Mouse (Mus musculus) heart, embryonic 13.5 days (tissue): Measurements from ENCODE around the gene Chd9. TPM values are rescaled to one million over a fixed set of nuclear protein-coding genes. Genes with fewer than 3 reads are reported as not detected.

Experiments
- ATAC-seq: fragments of 200-750 bp; cut with Nextera tagmentation; 2 replicates; pipeline ENCODE4 v1.8.0; 2017; ENCODE audit warnings: moderate TSS enrichment; ENCODE audit not compliant: insufficient number of reproducible peaks, low FRiP score, low TSS enrichment; ENCODE audit errors: extremely low read depth
- H3K27ac ChIP-seq: fragments of 300-500 bp; sonication (generic); replicated peaks from 2 replicates; pipeline ENCODE4 v1.5.1; 2015; ENCODE audit warnings: moderate library complexity, mild to moderate bottlenecking, inconsistent platforms
- H3K27me3 ChIP-seq: fragments of 300-500 bp; sonication (generic); replicated peaks from 2 replicates; pipeline ENCODE4 v1.6.1; 2015; ENCODE audit warnings: mild to moderate bottlenecking, inconsistent platforms
- H3K36me3 ChIP-seq: fragments of 300-500 bp; sonication (generic); 2 replicates; pipeline ENCODE4 v1.6.1; 2015; ENCODE audit warnings: mild to moderate bottlenecking, inconsistent platforms
- H3K4me1 ChIP-seq: fragments of 300-500 bp; sonication (generic); 2 replicates; pipeline ENCODE4 v1.6.1; 2015; ENCODE audit warnings: inconsistent platforms
- H3K4me2 ChIP-seq: fragments of 300-500 bp; sonication (generic); 2 replicates; pipeline ENCODE4 v1.6.1; 2015; ENCODE audit warnings: inconsistent platforms, mild to moderate bottlenecking, moderate library complexity
- H3K4me3 ChIP-seq: fragments of 300-500 bp; sonication (generic); 2 replicates; pipeline ENCODE4 v1.5.1; 2015; ENCODE audit warnings: moderate library complexity, mild to moderate bottlenecking, inconsistent platforms
- H3K9ac ChIP-seq: fragments of 300-500 bp; sonication (generic); 2 replicates; pipeline ENCODE4 v1.6.1; 2015; ENCODE audit warnings: inconsistent platforms, mild to moderate bottlenecking, moderate library complexity
- H3K9me3 ChIP-seq: fragments of 300-500 bp; sonication (generic); 2 replicates; pipeline ENCODE4 v1.6.1; 2016; ENCODE audit warnings: inconsistent platforms
- WGBS: fragments of 180-500 bp; shearing (Covaris S2); methylation state at CpG from one replicate; pipeline ENCODE4 v1.1.7; 2015; ENCODE audit warnings: mixed read lengths; 5-methylcytosine and 5-hydroxymethylcytosine counted together
- polyA plus RNA-seq: library from polyadenylated mRNA; unstranded; fragments of >200 nt; fragmentation: Nextera tagmentation; extraction: Ambion mirVana; gene quantifications from 2 replicates; pipeline ENCODE4 v1.2.1, GENCODE M21; 2015

Gene Chd9
- polyA plus RNA-seq, result 42.3 and 45.0 TPM in 2 replicates

DNA sequence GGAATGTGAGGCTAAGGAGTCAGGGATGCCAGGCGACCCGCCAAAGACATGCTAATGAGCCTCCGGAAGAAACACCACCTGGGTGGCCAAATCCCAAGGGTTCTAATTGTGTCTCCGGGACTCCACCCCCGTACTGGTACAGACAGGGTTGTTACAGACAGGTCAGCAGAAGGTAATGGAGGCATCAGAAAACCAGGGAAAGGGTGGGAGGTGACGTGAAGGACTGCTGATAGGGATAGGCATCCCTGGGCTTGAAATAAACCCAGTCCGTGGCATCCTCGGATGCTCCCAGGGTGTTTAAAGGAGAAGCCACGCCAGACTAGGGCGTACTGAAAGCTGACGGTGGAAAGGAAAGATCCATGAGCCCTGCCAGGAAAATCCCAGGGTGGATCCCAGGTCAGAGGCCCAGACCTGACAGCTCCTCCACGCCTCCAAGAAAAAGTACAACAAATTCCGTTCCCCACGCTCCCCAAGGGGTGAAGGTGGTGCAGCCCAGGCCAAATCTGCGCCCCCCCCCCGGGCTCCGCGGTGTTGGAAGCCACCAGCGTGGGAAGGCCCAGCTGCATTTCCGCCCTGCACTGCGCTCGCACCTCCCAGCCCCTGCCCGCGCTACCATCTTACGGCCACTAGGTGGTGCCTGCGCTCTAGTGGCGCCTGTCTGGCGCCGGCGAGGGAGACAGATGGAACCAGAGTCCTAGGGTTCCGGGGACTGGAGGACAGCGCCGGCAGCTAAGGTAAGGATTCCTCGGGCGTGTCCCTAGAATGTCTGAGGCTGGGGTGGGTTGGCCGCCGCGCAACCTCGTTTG, at the start of gene Chd9:
Chd9 (plus strand) TSS at position 172 of the 806 bp plus-strand sequence.
- no peaks in the 10 kb centered on the region for H3K27me3 ChIP-seq
- 0 out of 2 replicates have a peak within 1 kb of the TSS, but pooled peaks have one; percentile 25 for H3K27ac ChIP-seq
- no peaks in the 10 kb centered on the region for H3K9me3 ChIP-seq
- 1% methylated on average over 39 of the region's 39 CpGs for WGBS
- peaks cover 16% of the 10 kb centered on the region for H3K4me1 ChIP-seq
- peak within 1 kb of the TSS; percentile 91 for H3K4me2 ChIP-seq
- peak within 1 kb of the TSS; percentile 85 for H3K9ac ChIP-seq
- H3K4me3 ChIP-seq, result peak within 1 kb of the TSS; percentile 65
- no peaks in the 10 kb centered on the region for H3K36me3 ChIP-seq
- peak; percentile 65; the same call in 1 of the 2 replicates for ATAC-seq

GRCm38 (mm10) chr8:90791616-90792015, 36.5 kb upstream of the Chd9 start:
- Histone ChIP-seq H3K27me3 (no peaks in the 10 kb centered on the region), H3K4me2 (no peak overlapping the region), H3K9ac (no peak overlapping the region), H3K4me3 (no peak overlapping the region), H3K4me1 (peaks cover 16% of the 10 kb centered on the region; the same call in 1 of the 2 replicates), H3K9me3 (no peaks in the 10 kb centered on the region), H3K36me3 (no peaks in the 10 kb centered on the region), H3K27ac (no peak overlapping the region)
- 74% methylated on average over 1 of the region's 1 CpGs for WGBS
- ATAC-seq, result no peak

DNA sequence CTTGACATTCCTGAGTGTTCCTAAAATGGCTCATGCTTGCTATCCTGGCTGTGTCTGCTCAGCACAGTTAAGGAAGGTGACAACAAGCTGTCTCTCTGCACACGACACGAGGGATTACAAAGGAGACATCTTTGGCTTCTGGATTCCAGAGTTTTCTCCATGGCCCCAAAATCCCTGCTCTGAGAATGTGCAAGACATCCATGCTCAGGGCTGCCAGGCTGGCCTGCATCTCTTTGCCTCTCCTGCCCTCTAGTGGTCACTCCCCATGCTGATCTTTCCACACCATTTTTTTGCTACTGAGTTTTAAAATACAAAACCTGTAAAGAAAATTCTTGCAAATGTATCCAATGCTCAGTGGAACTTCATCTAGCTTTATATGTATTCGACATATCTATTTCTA, 34.4 kb upstream of the Chd9 start:
- Histone ChIP-seq H3K27me3 (no peaks in the 10 kb centered on the region), H3K36me3 (no peaks in the 10 kb centered on the region), H3K4me3 (no peak overlapping the region), H3K4me1 (peaks cover 16% of the 10 kb centered on the region; the same call in 1 of the 2 replicates), H3K9me3 (no peaks in the 10 kb centered on the region), H3K9ac (no peak overlapping the region), H3K27ac (no peak overlapping the region), H3K4me2 (no peak overlapping the region)
- no peak for ATAC-seq
- WGBS, result 6% methylated on average over 3 of the region's 3 CpGs

GRCm38 (mm10) chr8:90794990-90795861, 32.9 kb upstream of the Chd9 start:
- H3K4me2 ChIP-seq, result peak overlapping the region; percentile 59
- H3K4me3 ChIP-seq, result peak overlapping the region; percentile 43
- peak overlapping the region; percentile 54; the same call in 1 of the 2 replicates for H3K9ac ChIP-seq
- H3K27ac ChIP-seq, result no peak overlapping the region
- no peak; the same call in 1 of the 2 replicates for ATAC-seq
- no peaks in the 10 kb centered on the region for H3K9me3 ChIP-seq
- H3K36me3 ChIP-seq, result no peaks in the 10 kb centered on the region
- WGBS, result 14% methylated on average over 12 of the region's 12 CpGs
- no peaks in the 10 kb centered on the region for H3K27me3 ChIP-seq
- H3K4me1 ChIP-seq, result peaks cover 16% of the 10 kb centered on the region; the same call in 1 of the 2 replicates

GRCm38 (mm10) chr8:90799473-90799872, 28.7 kb upstream of the Chd9 start:
- Histone ChIP-seq H3K4me3 (no peak overlapping the region), H3K4me1 (peaks cover 13% of the 10 kb centered on the region; the same call in 1 of the 2 replicates), H3K27me3 (no peaks in the 10 kb centered on the region), H3K9me3 (peaks cover 10% of the 10 kb centered on the region), H3K4me2 (no peak overlapping the region), H3K27ac (no peak overlapping the region), H3K9ac (no peak overlapping the region), H3K36me3 (no peaks in the 10 kb centered on the region)
- no peak for ATAC-seq
- WGBS, result 89% methylated on average over 5 of the region's 5 CpGs

DNA sequence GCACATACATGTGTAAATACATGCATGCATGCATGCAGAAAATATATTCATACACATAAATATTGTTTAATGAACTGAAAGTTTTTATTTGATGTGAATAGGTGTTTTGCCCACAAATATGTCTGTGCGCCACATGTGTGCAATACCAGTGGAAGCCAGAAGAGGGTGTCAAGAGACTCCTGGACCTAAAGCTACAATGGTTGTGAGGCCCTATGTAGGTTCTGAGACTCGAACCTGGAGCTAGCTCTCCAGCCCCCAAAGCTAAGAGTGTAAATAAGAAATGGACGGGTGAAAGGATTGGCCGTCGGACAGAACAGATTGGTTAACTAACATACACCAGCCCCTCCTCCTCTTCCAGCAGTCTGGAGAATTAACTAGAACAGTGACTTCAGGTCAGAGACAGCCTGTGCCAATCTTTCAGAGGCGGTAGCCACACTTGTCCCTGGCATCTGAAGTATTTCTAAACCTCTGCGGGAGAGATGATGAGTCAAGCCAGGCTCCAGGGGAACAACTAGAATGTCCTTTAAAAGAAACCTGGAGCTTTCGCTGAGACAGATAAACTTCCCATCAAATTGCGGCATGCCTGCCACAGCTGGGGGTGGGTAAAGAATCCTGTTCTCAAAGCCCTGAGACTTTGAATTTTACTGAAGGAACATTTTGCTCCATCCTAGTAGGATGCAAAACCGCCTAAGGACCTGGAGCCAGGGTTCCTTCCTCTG, 14.4 kb upstream of the Chd9 start:
- WGBS, result 74% methylated on average over 10 of the region's 10 CpGs

DNA sequence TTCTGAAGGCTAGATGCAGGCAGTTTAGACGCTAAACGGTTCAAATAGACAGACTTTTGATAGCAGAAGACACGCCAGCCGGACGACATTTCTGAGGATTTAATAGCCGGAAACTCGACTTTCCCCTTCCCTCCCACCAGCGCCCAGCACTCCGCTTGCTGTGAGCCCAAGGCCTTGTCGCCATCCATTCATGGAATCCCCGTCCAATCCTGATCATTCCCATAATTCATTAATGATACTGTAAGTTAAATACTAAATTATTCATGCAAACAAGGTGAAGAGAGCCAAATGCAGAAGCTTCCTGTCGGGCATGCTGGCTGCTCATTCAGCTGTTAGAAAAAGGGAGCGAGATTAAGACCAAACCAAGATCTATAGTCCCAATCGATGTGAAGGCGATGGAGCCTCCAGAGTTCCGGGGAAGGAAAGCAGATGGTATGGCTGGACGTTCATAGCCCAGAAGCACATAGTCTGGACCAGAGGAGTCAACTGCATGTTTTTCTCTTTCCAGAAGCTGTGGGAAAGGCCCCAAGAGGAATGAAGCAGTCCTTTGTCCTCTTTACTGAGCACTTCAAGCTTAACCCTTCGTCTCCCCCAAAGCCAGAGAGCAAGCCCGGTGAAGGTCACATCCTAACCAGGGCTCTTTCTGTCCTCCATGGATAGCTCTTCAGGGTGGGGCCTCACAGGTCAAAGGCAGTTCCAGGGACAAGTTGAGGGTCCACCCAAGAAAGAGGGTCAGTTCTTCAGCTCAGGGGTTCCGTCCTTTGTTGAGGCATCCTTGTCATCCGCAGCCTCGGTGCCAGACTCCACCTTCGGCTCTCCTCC, 11.9 kb upstream of the Chd9 start:
- whole genome bisulfite sequencing, result 75% methylated on average over 23 of the region's 23 CpGs
- no peak overlapping the region for H3K9ac ChIP-seq
- H3K27ac ChIP-seq, result no peak overlapping the region
- H3K4me3 ChIP-seq, result no peak overlapping the region
- ATAC-seq, result no peak
- no peaks in the 10 kb centered on the region for H3K36me3 ChIP-seq
- H3K4me1 ChIP-seq, result peaks cover 6% of the 10 kb centered on the region; the same call in 1 of the 2 replicates
- no peaks in the 10 kb centered on the region for H3K27me3 ChIP-seq
- no peaks in the 10 kb centered on the region for H3K9me3 ChIP-seq
- no peak overlapping the region for H3K4me2 ChIP-seq

More for the DNA sequence above, 14.4 kb upstream of the Chd9 start:
- Histone ChIP-seq H3K4me2 (no peak overlapping the region), H3K4me3 (no peak overlapping the region), H3K27ac (no peak overlapping the region), H3K36me3 (no peaks in the 10 kb centered on the region), H3K4me1 (peaks cover 6% of the 10 kb centered on the region; the same call in 1 of the 2 replicates), H3K9me3 (peaks cover 8% of the 10 kb centered on the region; the same call in 1 of the 2 replicates), H3K9ac (no peak overlapping the region), H3K27me3 (no peaks in the 10 kb centered on the region)
- ATAC-seq, result no peak

GRCm38 (mm10) chr8:90817293-90817692, 10.9 kb upstream of the Chd9 start, which contains the start of gene Gm19935:
Gm19935 (minus strand) TSS chr8:90817393.
- 73% methylated on average over 2 of the region's 2 CpGs for WGBS
- no peaks in the 10 kb centered on the region for H3K9me3 ChIP-seq
- no peak within 1 kb of the TSS for H3K27ac ChIP-seq
- H3K27me3 ChIP-seq, result no peaks in the 10 kb centered on the region
- peaks cover 6% of the 10 kb centered on the region; the same call in 1 of the 2 replicates for H3K4me1 ChIP-seq
- H3K4me2 ChIP-seq, result no peak within 1 kb of the TSS
- H3K9ac ChIP-seq, result no peak within 1 kb of the TSS
- ATAC-seq, result no peak
- H3K36me3 ChIP-seq, result no peaks in the 10 kb centered on the region
- H3K4me3 ChIP-seq, result no peak within 1 kb of the TSS

DNA sequence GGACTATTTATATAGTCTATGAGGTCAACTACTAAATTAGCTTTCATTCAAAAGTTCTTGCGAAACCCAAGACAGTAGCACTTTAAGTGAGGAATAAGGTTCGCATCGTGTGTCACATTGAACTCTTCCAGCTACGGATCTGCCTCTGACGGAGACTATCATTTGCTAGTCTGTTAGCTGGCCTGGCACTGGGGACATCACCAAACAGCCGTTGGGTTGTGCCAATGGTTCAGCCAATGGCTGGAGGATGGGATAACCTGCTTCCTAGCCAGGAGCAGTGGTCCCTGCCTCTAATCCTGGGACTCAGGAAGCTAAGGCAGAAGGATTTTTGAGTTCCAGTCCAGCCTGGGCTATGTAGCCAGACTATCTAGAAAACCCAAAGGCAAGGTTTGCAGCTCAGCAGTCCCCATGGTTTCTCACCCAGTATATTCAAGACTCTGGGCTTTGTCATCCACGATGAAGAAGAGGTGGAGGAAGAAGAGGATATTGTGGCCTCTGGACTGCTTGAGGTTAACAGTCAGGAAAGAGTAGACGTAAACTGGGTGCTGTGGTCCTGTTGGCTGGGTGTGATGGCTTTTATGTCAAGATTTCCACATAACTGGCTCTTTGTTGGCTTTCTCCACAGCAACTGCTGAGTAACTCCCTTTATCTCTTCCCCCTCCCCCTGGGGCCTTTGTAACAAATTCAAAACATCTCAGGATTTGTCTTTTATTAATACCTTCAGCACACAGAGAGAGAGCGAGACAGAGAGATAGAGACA, 8.4 kb upstream of the Chd9 start:
- 84% methylated on average over 9 of the region's 9 CpGs for WGBS
- ATAC-seq, result no peak

More for the DNA sequence above, 8.4 kb upstream of the Chd9 start:
- Histone ChIP-seq H3K9ac (no peak overlapping the region), H3K4me1 (peaks cover 6% of the 10 kb centered on the region; the same call in 1 of the 2 replicates), H3K4me2 (no peak overlapping the region), H3K36me3 (no peaks in the 10 kb centered on the region), H3K27me3 (no peaks in the 10 kb centered on the region), H3K27ac (no peak overlapping the region), H3K9me3 (no peaks in the 10 kb centered on the region), H3K4me3 (no peak overlapping the region)
